16 mouse cellular contexts compared by ENCODE assay signal in the genomic region with DNA sequence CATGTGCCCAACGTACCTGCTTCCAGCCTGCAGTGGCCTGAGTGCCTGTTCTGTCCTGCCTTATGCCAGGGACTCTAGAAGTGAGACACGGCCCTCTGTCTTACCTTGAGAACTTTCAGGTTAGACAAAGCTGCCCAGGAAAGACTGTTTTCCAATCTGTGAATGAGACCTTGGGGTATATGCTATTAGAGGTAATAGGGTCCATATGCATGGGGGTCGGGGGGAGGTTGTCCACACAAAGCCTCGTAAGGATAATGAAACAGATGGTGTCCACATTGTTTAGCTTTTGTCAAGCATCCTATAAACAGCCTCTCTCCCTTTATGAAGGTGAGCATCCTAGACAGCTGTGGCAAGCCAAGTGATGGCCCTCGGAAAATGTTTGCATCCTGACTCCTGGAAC. TPM values are rescaled to one million over a fixed set of nuclear protein-coding genes. Genes with fewer than 3 reads are reported as not detected.
DNase-seq lines count a peak whose midpoint lies in the region.
"Had no signal": no experiment of that assay in that cellular context is flagged by ENCODE, and none has a peak within 500 bp of the region (broad histone marks: within the 10 kb centered on the region; RNA-seq: fewer than 3 reads in every experiment).

No protein-coding gene starts in this region.

- no peaks in the 10 kb centered on the region for H3K9me3 ChIP-seq in limb, embryonic 10.5 days (replicated peaks)
- H3K9me3 ChIP-seq: hindbrain, embryonic 13.5 days; intestine, embryonic 15.5 days; midbrain, embryonic 12.5 days had no signal

- 72% methylated on average over 5 of the region's 5 CpGs for WGBS in limb, embryonic 10.5 days

- H3K4me1 ChIP-seq in limb, embryonic 10.5 days = peaks cover 39% of the 10 kb centered on the region

- H3K36me3 ChIP-seq in limb, embryonic 10.5 days = no peaks in the 10 kb centered on the region
- H3K36me3 ChIP-seq: hindbrain, embryonic 13.5 days; intestine, embryonic 15.5 days had no signal

- DNase-seq in gastrocnemius, postnatal 25 days = peak; percentile 3
- no peak for DNase-seq in gastrocnemius, postnatal 4 days (ENCODE audit: low spot score in 2 of 2)
- peak; percentile 1 for DNase-seq in kidney, postnatal 10 days
- no peak for DNase-seq in kidney, postnatal 14 days
- peak; percentile 9 for DNase-seq in right cerebral cortex, postnatal 10 days (ENCODE audit: low spot score in 2 of 2)
- no peak for DNase-seq in right cerebral cortex, adult 2 months (ENCODE audit: low spot score in 2 of 2)
- peak; percentile 30 for DNase-seq in limb, embryonic 10.5 days (ENCODE audit: low spot score)
- DNase-seq: cerebellum, adult 9-10 months; gastrocnemius, postnatal 10 days; lung, postnatal 36 days had no signal

- peaks cover 27% of the 10 kb centered on the region; the same call in 1 of the 2 replicates for H3K27me3 ChIP-seq in limb, embryonic 10.5 days (ENCODE audit: low read depth, poor library complexity, severe bottlenecking)

- H3K4me3 ChIP-seq in limb, embryonic 10.5 days = no peak overlapping the region
- H3K4me3 ChIP-seq: hindbrain, embryonic 13.5 days; intestine, embryonic 15.5 days; midbrain, embryonic 12.5 days had no signal

- H3K27ac ChIP-seq in limb, embryonic 10.5 days = peak overlapping the region; percentile 38
- H3K27ac ChIP-seq: hindbrain, embryonic 13.5 days; intestine, embryonic 15.5 days; kidney, postnatal 0 days; liver, embryonic 14.5 days; midbrain, embryonic 12.5 days had no signal

RNA-seq across cellular contexts. Expression of gene Prrt4, which starts 15.8 kb away (rescaled TPM):
- total RNA-seq in gastrocnemius, postnatal 25 days (2021) = 1 to 10 TPM in 1 of 2 experiments, under 1 TPM in 1; 0.97 to 1.1 TPM
- total RNA-seq in gastrocnemius, postnatal 4 days (2021) = 1 to 10 TPM; 1.0 to 1.4 TPM
- 2.0 and 3.7 TPM in 2 replicates for polyA plus RNA-seq in limb, embryonic 10.5 days (2016; fragmentation: Nextera tagmentation; extraction: Ambion mirVana)
- total RNA-seq: CH12.LX had no signal

RNA-seq across cellular contexts. Expression of gene Impdh1, which starts 21.0 kb away (rescaled TPM):
- total RNA-seq in gastrocnemius, postnatal 25 days (2021) = 10 to 100 TPM; 13.6 to 15.5 TPM
- 10 to 100 TPM; 25.3 to 29.8 TPM for total RNA-seq in gastrocnemius, postnatal 4 days (2021)
- 56.7 and 66.9 TPM in 2 replicates for polyA plus RNA-seq in limb, embryonic 10.5 days (2016; fragmentation: Nextera tagmentation; extraction: Ambion mirVana)

RNA-seq across cellular contexts. Expression of gene Rbm28, which starts 30.3 kb away (rescaled TPM):
- total RNA-seq in gastrocnemius, postnatal 25 days (2021) = 10 to 100 TPM; 13.7 to 14.1 TPM
- 10 to 100 TPM; 20.6 to 21.7 TPM for total RNA-seq in gastrocnemius, postnatal 4 days (2021)
- polyA plus RNA-seq in limb, embryonic 10.5 days (2016; fragmentation: Nextera tagmentation; extraction: Ambion mirVana) = 51.1 and 52.9 TPM in 2 replicates

Comparison
In these comparisons a context has a peak if more than half of its experiments do, and no peak if none do; other contexts are left out.
1. DNase-seq: peak in gastrocnemius, postnatal 25 days (single experiment), kidney, postnatal 10 days (single experiment), right cerebral cortex, postnatal 10 days (2 of 2) and limb, embryonic 10.5 days (single experiment); none in gastrocnemius, postnatal 4 days (0 of 2), kidney, postnatal 14 days (single experiment) and right cerebral cortex, adult 2 months (0 of 2).